Mouse (Mus musculus): ENCODE results near the gene Tns2.

DNA sequence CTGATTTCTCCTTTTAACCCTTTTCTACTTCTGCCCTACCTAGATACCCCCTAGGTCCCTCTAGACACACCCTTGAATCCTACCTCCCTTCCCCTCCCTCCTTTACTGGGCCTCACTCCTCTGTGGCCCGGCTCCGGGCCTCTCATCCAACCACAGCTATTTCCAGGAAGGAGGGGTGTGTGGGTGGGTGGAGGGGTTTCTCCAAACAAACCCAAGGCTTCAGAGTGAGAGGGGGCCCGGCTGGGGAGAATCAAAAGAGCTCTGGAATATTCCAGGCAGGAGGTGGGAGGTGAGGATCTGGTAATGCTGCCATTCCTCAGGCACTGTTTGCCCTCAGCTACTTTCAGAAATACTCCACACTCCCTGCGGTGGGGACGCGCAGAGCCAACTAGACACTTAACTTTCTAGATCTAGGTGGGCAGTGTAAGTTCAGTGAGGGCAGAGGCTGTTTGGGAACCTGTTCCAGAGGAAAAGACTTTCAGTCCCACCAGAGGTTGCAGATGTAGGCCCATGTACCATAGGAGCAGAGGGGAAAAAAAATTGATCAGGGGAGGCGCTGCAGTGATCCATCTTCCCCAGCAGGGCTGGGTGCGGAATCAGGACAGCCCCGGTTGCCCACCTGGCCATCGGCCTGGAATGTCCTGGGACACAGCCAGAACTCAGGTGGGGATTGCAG is 921 bp downstream of the Tns2 start:
- TF ChIP-seq EP300 (IDR thresholded peaks at IDR 0.05; ENCODE audit: low read depth) = no peak
- no peak for TF ChIP-seq CTCF (IDR thresholded peaks at IDR 0.05; ENCODE audit: low read depth)

Data from heart, postnatal 0 days (tissue).